8 mouse cellular contexts compared by ENCODE assay signal in genomic region chr5:121783862-121784500, GRCm38 (mm10). TPM values are rescaled to one million over a fixed set of nuclear protein-coding genes. Genes with fewer than 3 reads are reported as not detected.
DNase-seq lines count a peak whose midpoint lies in the region; ATAC-seq lines count a peak whose summit lies in the region.

No protein-coding gene starts in this region.

- H3K4me1 ChIP-seq in forebrain, embryonic 14.5 days (ENCODE audit: control insufficient read depth, insufficient read depth, low read length) = no peaks in the 10 kb centered on the region
- H3K4me1 ChIP-seq in forebrain, embryonic 11.5 days (replicated peaks; ENCODE audit: control insufficient read depth, insufficient read depth, low read length) = no peaks in the 10 kb centered on the region
- H3K4me1 ChIP-seq in stomach, embryonic 16.5 days (ENCODE audit: control insufficient read depth, insufficient read depth, low read length) = peaks cover 6% of the 10 kb centered on the region; the same call in 1 of the 2 replicates

- H3K4me2 ChIP-seq in forebrain, embryonic 14.5 days (ENCODE audit: low read length) = no peak overlapping the region
- H3K4me2 ChIP-seq in forebrain, embryonic 11.5 days (ENCODE audit: low read depth, low read length, severe bottlenecking) = no peak overlapping the region
- no peak overlapping the region for H3K4me2 ChIP-seq in stomach, embryonic 16.5 days (ENCODE audit: low read depth, low read length)

- H3K9ac ChIP-seq in forebrain, embryonic 14.5 days (ENCODE audit: low read length) = no peak overlapping the region
- H3K9ac ChIP-seq in forebrain, embryonic 11.5 days (ENCODE audit: low read length) = no peak overlapping the region
- no peak overlapping the region for H3K9ac ChIP-seq in stomach, embryonic 16.5 days (ENCODE audit: low read length)

- no peak overlapping the region for H3K27ac ChIP-seq in forebrain, embryonic 14.5 days (ENCODE audit: low read depth, low read length)
- no peak overlapping the region for H3K27ac ChIP-seq in forebrain, embryonic 11.5 days (ENCODE audit: low read depth, low read length)
- peak overlapping the region; percentile 57 for H3K27ac ChIP-seq in stomach, embryonic 16.5 days (ENCODE audit: low read length)

- peaks cover 60% of the 10 kb centered on the region for H3K36me3 ChIP-seq in forebrain, embryonic 14.5 days (ENCODE audit: control insufficient read depth, insufficient read depth, low read length)
- peaks cover 5% of the 10 kb centered on the region; the same call in 1 of the 2 replicates for H3K36me3 ChIP-seq in forebrain, embryonic 11.5 days (ENCODE audit: control insufficient read depth, insufficient read depth, low read length)
- peaks cover 19% of the 10 kb centered on the region; the same call in 1 of the 2 replicates for H3K36me3 ChIP-seq in stomach, embryonic 16.5 days (ENCODE audit: control insufficient read depth, insufficient read depth, low read length)

- no peaks in the 10 kb centered on the region for H3K27me3 ChIP-seq in forebrain, embryonic 14.5 days (replicated peaks; ENCODE audit: control insufficient read depth, insufficient read depth, low read length)
- H3K27me3 ChIP-seq in forebrain, embryonic 11.5 days (ENCODE audit: control insufficient read depth, insufficient read depth, low read length) = no peaks in the 10 kb centered on the region
- no peaks in the 10 kb centered on the region for H3K27me3 ChIP-seq in stomach, embryonic 16.5 days (ENCODE audit: control insufficient read depth, insufficient read depth, low read length)

- no peak for ATAC-seq in forebrain, embryonic 14.5 days
- ATAC-seq in forebrain, embryonic 11.5 days (replicated peaks; ENCODE audit: low FRiP score) = no peak
- ATAC-seq in stomach, embryonic 16.5 days (ENCODE audit: insufficient read depth, low FRiP score) = peak; percentile 80

- H3K4me3 ChIP-seq in forebrain, embryonic 14.5 days (ENCODE audit: low read depth, low read length) = no peak overlapping the region
- H3K4me3 ChIP-seq in forebrain, embryonic 11.5 days (ENCODE audit: low read depth, low read length) = no peak overlapping the region
- no peak overlapping the region for H3K4me3 ChIP-seq in stomach, embryonic 16.5 days (replicated peaks; ENCODE audit: low read length)

- 73% methylated on average over 10 of the region's 10 CpGs for WGBS in forebrain, embryonic 14.5 days
- WGBS in forebrain, embryonic 11.5 days = 87% methylated on average over 10 of the region's 10 CpGs
- 41% methylated on average over 10 of the region's 10 CpGs for WGBS in stomach, embryonic 16.5 days

- H3K9me3 ChIP-seq in forebrain, embryonic 14.5 days (replicated peaks; ENCODE audit: control insufficient read depth, low read length) = no peaks in the 10 kb centered on the region
- H3K9me3 ChIP-seq in forebrain, embryonic 11.5 days (ENCODE audit: control insufficient read depth, low read length) = no peaks in the 10 kb centered on the region
- H3K9me3 ChIP-seq in stomach, embryonic 16.5 days (replicated peaks; ENCODE audit: control insufficient read depth, low read length) = no peaks in the 10 kb centered on the region

- DNase-seq in forebrain, embryonic 14.5 days (ENCODE audit: low spot score) = peak; percentile 43
- DNase-seq in forebrain, embryonic 11.5 days (ENCODE audit: low spot score) = no peak
- peak; percentile 33 to 51 for DNase-seq in right cerebral cortex, postnatal 10 days (ENCODE audit: low spot score in 2 of 2)
- DNase-seq in right cerebral cortex, postnatal 14 days = no peak
- DNase-seq in kidney, postnatal 36 days = peak; percentile 45 to 50
- DNase-seq in layer of hippocampus, postnatal 10 days (ENCODE audit: low spot score in 2 of 2) = no peak
- no peak for DNase-seq in frontal cortex, postnatal 10 days (ENCODE audit: low spot score in 2 of 2)

RNA-seq across cellular contexts. Expression of gene Sh2b3, which starts 53.5 kb away (rescaled TPM):
- polyA plus RNA-seq in forebrain, embryonic 14.5 days (2014; fragmentation: Nextera tagmentation; extraction: Ambion mirVana) = 4.4 and 5.4 TPM in 2 replicates
- 9.1 and 9.8 TPM in 2 replicates for polyA plus RNA-seq in forebrain, embryonic 11.5 days (2014; fragmentation: Nextera tagmentation; extraction: Ambion mirVana)
- 8.3 and 8.8 TPM in 2 replicates for polyA plus RNA-seq in stomach, embryonic 16.5 days (2015; fragmentation: Nextera tagmentation; extraction: Ambion mirVana)
- 10 to 100 TPM; 16.5 to 16.7 TPM for total RNA-seq in layer of hippocampus, postnatal 10 days (2021)

Comparison
In these comparisons a context has a peak if more than half of its experiments do, and no peak if none do; other contexts are left out.
1. DNase-seq: peak in forebrain, embryonic 14.5 days (single experiment), right cerebral cortex, postnatal 10 days (2 of 2) and kidney, postnatal 36 days (2 of 2); none in forebrain, embryonic 11.5 days (single experiment), right cerebral cortex, postnatal 14 days (single experiment), layer of hippocampus, postnatal 10 days (0 of 2) and frontal cortex, postnatal 10 days (0 of 2).